Mouse (Mus musculus) CD4-positive, CD25-positive, alpha-beta regulatory T cell, adult 2 months (primary cell): ENCODE measurements around the gene Tlx1.

Experiments used
- DNase-seq: peaks from one replicate; pipeline ENCODE4 v3.0.0-alpha.2; 2012; ENCODE audit warnings: low read depth, low spot score

Gene Tlx1

DNA sequence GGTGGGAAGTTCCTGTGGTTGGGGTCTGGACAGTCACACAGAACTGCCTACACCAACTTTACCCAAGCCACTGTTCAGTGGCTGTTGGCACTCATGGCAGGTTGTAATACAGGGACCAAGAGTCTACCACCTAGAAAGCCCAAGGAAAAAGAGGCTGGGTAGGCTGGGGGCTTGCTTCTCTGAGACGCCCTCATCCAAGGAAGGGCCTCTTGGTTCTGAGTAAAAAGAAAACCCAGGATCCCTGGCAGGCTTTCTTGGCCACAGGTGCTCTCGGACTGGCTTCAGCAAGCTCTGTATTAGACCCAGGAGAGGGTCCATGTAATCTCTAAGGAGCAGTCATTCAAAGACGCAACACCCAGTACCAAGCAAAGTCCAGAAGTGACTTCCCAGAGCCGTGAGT lies 7.7 kb downstream of the Tlx1 start:
- no peak for DNase-seq

DNA sequence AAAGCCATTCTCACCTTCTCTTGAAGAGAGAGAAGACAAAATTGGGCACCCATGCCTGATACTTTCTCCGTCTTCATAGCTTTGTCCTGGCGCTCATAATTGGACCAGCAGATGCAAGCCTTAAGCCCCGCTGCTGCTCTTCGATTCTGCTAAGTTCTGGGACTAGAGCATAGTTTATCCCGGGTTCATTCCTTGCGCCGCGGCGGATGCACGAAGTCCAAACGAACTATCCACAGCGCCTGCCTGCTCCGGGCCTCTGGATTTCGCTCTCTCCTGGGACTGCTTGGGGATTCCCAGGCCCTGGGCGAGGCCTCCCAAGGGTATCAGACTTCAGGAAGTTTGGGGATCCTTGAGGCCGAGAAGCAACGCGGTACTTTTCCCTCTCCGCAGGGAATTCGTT lies 8.4 kb downstream of the Tlx1 start:
- no peak for DNase-seq

DNA sequence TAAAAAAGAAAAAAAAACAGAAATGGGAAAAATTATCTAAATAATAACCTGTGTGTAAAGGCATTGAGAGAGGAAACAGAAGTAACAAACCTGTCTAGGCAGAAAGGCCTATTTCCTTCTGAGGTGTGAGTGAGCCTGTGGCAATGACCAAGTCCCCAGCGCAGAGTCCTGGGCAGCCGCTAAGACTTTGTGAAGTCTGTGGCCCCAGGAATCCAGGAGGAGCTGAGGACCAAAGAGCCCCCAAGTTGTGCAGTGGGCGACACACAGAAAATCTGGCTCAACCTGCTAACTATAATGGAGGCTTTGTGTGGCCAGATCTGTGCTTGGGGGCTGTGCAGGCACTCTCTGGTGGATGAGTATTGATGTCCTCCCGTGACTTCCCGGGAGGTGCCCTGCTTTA lies 9.0 kb downstream of the Tlx1 start:
- DNase-seq, result no peak

DNA sequence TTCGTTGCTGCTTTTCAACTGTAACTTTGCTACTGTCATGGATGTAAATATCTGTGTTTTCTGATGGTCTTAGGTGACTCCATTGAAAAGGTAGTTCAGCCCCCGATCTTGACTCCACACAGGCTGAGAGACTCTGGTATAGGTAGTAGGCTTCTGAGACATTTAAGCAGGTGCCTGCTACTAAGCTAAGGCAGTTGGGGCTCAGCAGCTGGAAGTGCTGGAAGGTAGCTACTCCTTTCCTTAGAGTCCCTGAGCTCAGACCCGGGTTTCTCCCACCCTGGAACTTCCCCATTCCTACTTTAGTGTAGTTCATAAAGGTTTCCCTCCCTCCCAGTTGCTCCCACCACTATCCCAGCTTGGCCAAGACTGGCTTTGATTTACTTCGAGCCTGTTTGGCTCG lies 9.5 kb downstream of the Tlx1 start:
- no peak for DNase-seq

DNA sequence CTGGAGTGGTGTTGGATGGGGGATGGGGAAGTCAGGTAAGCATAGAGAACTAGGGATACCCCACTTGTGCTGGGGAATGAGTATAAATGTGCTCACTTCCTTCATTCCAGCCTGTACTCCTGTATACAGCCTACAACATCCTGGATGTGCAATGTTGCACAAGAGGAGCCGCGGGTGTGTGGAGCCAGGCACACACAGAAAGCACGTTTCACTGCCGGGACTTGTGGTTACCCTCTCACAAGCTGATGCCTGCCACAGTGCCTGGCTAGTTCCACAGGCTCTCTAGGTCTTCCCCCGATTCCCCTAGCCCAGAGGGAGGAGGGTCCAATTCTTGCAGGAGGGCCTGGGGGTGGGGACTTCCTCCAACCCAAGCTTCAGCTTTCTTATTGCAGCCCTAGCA lies 10.0 kb downstream of the Tlx1 start:
- no peak for DNase-seq

DNA sequence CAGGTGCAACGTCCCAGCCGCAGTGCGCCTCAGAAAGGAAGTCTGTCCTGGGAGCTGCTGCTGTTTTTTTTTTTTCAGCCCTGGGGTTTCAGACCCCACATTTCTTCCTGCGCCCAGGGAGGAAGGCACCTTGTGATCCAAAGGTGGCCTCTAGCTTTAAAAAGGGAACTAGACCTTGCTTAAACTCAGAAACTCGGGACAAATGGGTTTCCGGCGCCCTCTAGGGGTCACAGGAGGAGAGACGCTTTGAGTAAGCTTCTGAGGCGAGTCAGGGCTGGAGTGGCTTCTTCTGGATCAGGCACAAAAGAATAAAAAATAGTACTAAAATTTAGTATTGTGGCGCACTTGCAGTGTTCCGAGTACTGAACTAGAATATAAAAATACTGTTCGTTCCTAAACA lies 10.6 kb downstream of the Tlx1 start:
- DNase-seq, result peak; percentile 75

DNA sequence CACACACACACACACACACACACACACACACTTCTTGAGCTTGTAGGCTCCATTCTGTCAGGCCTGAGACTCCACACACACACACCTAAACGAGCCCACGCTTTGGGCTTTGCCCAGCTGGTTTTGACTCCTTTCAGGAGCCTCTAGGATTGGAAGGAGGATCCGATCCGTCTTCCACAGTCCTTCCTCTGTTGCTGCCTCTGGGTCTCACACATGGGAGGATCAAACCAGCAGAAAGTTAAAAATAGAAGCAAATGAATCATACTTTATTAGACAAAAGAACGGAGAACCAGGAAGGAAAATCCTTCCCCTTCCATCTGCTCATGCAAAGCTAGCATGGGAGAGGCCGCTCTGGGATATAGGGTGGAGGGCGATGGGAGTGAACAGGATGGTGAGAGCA lies 11.7 kb downstream of the Tlx1 start:
- DNase-seq, result no peak

DNA sequence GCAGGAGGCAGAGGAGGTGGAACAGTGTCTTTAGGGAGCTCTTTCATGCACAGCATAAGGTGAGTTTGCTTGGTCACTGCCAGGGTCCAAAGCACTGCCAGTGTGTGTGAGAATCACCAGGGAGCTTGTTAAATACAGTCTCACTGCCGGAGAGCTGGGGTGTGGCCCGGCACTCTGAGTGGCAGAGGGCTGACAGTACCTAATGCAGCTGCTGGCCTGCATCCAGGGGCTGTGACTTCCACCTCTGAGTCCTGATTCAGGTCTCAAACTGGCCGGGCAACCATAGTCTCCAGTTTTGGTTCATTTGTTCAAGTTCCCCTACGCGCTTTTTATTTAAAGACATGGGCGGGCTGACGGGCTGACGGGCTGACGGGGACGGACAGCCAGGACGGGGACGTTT lies 12.4 kb downstream of the Tlx1 start:
- DNase-seq, result no peak

DNA sequence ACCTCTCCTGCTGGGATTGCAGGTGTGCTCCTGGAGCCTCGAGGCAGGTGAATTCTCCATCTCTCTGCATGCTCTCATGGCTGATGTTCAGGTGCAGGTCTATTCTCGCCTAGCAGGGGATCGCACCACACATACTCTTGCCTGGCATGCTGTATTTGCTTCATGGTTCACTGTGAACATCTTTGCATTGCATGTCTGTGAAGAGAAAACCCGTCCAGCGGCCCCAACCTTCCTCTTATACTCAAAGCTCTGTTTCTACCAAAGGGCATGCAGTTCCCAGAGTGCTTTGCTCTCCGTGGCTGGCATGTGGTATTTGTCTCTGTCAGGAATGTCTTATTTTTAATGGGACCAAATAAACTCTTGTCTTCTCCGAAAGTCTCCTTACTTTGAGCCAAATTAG lies 20.0 kb downstream of the Tlx1 start:
- no peak for DNase-seq

DNA sequence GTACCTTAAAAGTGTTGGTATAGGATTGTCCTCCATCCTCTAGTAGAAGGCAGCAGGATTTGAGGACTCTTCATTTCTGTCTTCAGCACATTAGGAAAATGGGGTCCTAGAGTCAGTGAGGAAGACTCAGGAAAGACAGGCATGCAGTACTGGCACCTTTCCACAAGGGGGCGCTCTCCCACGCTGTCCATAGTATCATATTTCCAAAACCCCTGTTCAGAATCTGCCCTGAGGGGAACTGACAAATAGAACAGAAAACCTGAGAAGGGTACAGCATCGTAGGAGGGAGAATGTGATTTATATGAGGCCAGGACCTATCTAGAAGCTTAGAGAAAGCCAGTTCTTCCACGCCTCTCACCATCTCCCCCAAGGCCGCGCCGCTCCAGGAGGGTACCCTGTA lies 24.3 kb downstream of the Tlx1 start:
- peak; percentile 58 for DNase-seq

DNA sequence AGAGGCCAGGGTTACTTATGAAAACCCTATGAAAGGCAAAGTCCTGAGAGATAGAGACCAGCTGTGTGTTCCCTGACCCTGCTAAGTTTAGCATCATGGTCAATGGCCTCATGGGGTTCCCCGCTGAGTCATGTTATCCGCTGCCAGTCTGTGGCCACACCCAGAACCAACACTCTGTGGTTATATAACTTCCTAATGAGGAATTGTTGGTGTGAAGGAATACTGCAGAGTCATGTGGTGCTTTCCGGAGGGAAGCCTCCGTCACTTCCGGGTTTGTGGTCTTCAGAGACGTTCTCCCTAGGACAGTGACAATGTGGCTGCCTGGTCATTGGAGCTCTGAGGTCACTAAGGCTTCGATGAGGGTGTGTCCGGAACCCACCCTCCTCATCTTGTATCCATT lies 25.8 kb downstream of the Tlx1 start:
- DNase-seq, result peak; percentile 29

DNA sequence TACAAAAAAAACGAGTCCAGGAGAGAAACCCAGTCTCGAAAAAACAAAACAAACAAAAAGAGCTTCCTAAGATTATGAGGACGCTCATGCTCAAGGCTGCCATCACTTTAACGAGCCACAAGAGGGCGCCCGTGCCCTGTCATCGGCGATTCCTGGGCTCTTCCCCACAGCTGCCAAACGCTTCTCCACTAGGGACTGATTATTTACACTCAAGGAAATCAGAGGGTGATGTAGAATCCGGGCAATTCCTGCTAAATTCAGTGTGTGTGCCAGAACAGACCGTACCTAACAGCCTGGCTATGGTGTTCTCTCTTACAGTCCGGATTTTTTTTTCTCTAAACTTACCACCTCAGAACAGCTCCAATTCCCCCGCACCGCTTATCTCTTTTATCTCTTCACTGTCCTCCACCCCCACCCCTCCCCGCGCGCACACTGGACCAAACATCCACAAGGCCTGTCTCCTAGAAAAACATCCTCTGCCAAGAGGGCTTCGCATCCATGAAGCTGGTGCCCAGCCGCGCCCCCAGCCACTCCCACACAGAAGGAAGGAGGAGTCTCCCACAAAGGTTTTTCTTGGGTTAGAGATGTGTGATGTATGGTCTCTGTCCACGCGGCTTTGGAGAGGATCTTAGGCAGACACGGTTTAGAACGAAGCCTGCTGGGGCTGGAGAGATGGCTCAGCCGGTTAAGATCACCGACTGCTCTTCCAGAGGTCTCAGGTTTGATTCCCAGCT lies 26.7 kb downstream of the Tlx1 start:
- DNase-seq, result peak; percentile 81

DNA sequence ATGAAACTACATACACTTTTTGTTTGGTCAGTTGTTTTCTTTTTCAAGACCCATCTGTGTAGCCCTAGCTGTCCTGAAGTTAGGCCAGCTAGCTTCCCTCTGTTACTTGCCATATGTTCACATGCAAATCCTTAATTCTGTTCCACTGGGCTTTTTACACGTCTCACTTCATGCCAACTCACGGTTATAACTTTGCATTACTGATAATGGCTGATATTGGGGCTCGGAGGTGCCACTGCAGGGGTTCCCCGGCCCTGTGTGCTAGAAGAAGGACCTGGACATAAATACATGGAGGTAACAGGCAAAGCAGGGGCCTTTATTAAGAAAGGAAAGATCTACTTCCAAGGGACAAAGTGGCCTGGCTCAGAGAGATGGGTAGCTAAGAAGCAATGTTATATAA lies 29.0 kb downstream of the Tlx1 start:
- no peak for DNase-seq

DNA sequence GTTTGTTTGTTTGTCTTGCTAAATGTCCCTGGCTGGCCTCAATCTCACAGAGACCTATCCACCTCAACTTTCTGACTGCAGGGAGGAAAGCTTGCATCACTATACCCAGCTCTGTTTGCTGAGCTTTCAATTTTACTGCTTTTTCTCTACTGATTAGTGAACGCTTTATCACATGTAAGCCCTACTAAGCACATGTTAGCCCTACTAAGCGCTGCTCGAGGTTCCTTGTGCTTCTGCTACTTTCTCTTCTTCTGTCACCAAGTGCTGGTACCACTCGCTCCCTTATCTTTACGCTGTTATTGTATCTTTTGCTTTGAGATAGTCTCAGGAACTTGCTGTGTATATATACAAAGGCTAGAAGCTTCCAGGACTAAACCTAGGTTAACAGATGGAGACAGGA lies 30.0 kb downstream of the Tlx1 start:
- DNase-seq, result no peak

DNA sequence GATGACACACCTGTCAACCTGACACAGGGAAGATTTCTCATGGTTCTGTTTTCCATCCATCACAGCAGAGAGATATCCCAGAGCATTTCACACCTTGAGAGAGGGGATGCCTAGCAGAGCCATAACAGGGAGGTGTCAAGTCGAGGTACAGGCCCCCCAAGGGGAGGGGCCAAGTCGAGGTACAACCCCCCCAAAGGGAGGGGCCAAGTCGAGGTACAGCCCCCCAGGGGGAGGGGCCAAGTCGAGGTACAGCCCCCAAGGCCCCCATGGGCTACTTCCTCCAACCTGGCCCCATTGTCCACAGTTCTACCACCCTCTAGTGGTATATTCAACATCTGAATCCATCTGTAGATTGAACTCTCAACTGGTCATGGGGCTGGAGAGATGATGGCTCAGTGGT lies 44.2 kb downstream of the Tlx1 start:
- DNase-seq, result no peak

DNA sequence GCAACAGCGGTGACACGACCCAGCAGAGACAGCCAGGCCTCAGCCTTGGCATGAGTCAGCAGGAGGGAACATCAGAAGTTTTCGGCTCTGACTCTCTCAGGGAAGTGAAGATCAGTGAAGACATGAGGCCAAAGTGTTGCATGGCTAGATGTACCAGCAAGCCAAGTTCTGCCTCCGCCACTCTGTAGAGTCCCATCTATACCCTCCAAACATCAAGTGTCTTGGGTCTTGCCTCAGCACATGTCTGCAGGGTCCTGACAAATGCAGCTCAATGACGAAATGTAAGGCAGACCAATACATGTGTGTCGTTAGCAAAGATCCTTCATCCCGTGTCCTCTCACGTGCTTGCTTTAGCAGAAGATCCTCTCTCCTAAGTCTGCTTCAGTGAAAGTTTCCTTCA lies 46.5 kb downstream of the Tlx1 start:
- no peak for DNase-seq

DNA sequence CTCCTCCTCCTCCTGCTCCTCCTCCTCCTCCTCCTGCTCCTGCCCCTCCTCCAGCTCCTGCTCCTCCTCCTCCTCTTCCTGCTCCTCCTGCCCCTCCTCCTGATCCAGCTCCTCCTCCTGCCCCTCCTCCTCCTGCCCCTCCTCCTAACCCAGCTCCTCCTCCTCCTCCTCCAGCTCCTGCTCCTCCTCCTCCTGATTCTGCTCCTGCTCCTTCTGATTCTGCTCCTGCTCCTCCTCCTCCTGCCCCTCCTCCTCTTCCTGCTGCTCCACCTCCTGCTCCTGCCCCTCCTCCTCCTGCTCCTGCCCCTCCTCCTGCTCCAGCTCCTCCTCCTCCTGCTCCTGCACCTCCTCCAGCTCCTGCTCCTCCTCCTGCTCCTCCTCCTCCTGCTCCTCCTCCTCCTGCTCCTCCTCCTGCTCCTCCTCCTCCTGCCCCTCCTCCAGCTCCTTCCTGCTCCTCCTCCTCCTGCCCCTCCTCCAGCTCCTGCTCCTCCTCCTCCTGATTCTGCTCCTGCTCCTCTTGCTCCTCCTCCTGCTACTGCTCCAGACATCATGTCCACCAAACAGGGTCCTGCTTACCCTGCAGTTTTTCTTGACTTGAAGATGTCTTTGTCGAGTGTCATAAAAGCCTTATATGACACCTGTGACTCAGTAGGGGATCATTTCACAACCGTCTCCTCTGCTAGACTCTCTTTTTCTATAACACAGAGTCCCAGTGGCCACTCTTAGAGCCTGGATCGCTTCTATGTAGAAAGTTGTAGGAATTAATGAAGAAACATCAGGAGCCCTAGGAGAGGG lies 55.0 kb downstream of the Tlx1 start:
- DNase-seq, result no peak
